Mouse (Mus musculus) urinary bladder, adult 18-20 months (tissue): ENCODE measurements around the gene Lifr.

ENCODE experiments used
- DNase-seq, 2 experiments: peaks; one replicate each; pipeline ENCODE4 v3.0.0; 2022; ENCODE audit warnings: low spot score in 2 of 2, mixed read lengths in 2 of 2

Lifr gene

DNA sequence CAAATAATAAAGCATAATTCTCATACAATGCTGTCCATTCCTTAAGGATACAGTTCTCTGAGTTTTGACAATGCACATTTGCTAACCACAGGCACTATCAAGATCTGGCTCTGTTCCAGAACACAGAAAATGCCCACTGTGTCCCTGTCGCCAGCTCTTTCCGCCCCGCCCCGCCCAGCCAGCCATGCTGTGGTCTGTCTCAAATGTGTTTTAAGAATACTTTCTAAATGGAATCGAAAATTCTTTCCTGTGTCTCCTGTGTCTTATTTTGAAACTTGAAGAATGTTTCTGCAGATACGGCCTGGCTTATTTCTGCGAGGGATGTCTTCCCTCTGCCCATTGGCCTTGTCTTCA, 64.3 kb downstream of the Lifr start:
- DNase-seq, result peak in 1 of 2 experiments; percentile 36

GRCm38 (mm10) chr15:7157658-7158057, 67.2 kb downstream of the Lifr start:
- no peak for DNase-seq

- DNase-seq, result no peak
Measured at GRCm38 (mm10) chr15:7159869-7160268, 69.5 kb downstream of the Lifr start.

- no peak for DNase-seq
Measured at GRCm38 (mm10) chr15:7160321-7160720, 69.9 kb downstream of the Lifr start.

- DNase-seq, result no peak
Measured at GRCm38 (mm10) chr15:7163851-7164250, 73.4 kb downstream of the Lifr start.

DNA sequence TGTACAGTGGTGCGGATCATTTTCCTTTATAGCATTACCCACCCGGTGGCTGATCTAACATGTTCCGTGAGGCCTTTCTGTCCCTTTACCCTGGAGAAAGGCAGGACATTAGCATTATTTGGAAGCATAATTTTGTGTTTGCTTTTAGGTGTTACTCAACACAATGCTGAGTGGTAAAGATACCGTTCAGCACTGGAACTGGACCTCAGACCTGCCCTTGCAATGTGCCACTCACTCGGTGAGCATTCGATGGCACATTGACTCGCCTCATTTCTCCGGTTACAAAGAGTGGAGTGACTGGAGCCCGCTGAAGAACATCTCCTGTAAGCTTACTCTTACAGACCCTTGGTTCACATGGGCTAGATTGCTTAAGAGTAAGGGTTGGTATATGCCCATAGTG, 76.3 kb downstream of the Lifr start:
- no peak for DNase-seq

DNA sequence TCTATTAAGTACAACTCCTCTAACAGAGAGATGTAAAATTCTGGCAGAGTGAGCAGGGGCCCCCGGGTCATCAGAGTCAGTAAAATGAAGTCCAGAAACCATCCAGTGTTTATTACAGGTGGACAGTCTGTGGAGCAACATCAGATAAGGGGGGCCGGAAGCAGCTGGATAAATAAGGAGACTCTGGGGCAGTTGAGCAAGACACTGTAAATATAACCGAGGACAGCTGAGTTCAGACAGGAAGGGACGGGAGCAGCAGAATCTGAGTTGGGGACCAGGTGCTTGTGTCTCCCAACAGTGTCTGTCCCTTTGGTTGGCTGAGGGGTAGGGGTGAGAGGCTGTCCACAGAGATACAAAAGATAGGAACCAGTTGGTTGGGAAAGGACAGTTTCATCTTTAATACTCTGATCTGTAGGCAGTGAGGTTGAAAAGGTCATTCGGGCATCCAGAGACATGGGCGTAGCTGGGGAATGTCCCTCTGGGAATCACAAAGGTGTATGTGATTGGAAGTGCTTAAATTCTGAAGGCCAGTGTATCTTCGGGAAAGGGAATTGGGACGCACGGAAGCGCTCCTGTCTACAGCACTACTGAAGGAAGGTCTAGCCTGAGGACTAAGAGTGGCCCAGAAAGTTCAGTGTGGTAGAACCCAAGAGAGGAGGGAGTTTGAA, 77.0 kb downstream of the Lifr start:
- DNase-seq, result no peak

- DNase-seq, result no peak
Measured at GRCm38 (mm10) chr15:7167906-7168532, 77.6 kb downstream of the Lifr start.

DNA sequence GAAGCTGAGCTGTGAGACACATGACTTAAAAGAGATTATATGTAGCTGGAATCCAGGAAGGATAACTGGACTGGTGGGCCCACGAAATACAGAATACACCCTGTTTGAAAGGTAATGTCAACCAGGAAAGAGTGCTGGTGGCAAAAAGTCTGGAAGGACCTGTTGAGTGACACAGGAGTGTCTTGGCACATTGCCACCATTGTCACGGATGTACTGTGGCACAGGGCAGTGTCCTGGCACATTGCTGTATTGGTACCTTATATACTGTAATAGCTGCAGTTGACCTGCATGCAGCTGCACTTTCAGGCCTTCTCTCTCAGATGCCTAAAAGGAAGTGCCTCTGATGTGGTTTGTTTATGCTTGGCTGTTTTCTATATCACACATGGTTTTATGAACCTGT, 82.5 kb downstream of the Lifr start:
- DNase-seq, result no peak

DNA sequence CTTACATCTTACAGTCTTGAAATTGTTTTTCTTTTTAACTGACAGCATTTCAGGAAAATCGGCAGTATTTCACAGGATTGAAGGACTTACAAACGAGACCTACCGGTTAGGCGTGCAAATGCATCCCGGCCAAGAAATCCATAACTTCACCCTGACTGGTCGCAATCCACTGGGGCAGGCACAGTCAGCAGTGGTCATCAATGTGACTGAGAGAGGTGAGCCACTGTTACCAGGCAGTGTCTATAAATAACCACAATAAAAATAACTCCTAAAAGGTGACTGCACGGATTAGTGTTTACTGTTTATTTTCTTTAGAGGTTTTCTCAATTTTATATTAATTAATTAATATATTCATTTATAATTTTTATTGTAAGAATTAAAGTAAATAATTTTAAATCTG, 82.9 kb downstream of the Lifr start:
- DNase-seq, result no peak

DNA sequence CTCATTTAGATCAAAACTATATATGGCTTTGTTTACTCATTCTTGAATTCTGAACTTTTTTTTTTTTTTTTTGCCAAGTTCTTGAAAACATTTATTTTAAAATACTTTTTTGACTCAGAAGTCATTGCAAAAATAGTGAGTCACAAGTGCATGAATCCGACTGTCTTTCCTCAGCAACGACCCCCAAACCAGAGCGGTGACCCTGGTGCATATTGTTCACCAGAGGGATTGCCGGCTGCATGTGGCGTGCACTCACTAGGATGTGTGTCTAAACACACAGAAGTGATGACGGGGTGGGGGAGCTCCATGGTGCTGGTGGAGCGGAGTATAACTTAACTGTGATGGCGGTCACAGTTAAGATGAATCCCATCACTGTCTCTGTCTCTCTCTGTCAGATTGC, 83.4 kb downstream of the Lifr start:
- DNase-seq, result no peak

DNA sequence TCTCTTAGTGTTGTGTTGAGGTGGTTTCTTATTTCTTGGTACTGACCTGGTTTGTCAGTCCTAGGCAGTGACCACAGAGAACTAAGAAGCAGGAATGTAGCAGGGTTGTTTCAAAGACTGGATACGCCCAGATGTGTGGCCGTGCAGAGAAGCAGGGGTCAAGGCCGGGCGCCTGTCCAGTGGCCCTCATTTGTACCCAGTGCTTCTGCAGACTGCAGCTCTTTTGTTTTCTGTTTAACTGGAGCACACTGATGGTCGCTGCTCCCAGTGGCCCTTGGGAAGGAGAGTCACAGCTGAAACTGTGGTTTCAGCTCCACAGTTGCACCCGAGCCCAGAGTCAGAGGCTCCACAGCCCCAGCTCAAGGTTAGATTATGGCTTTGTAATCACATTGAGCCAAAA, 90.2 kb downstream of the Lifr start:
- DNase-seq, result no peak

DNA sequence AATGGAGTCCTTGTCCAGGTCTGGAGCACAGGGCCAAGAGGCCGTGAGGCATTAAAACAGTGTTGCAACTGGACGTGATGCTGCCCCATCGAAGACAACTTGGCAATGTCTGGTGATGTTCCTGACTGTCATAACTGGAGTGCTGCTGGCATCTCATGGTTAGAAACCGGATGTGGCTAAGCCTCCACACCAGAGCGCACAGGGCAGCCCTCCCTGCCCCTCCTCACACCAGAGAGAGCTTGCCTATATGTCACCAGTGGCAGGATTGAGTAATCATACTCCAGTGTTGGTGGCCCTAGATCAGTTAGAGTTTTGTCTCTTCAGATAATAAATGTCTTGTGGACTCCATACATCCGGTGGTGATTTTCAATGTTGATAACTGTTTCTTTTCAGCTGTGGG, 97.3 kb downstream of the Lifr start:
- no peak for DNase-seq

GRCm38 (mm10) chr15:7189678-7190454, 99.5 kb downstream of the Lifr start:
- DNase-seq, result no peak

DNA sequence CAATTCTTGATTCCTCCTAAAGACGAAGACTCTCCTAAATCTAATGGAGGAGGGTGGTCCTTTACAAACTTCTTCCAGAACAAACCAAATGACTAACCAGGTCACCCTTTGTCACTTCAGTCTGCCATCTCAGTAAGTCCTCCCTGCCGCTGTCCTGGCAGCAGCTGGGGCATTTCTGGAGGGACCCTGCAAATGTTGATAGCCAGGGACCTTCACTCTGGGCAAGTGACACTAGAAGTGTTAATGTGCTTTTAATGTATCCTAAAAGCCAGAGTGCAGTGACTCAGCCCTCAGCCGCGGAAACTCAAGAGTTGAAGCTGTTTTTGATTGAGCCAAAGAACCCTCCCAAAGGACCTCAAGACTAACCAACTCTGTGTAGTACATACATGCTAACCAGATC, 100.7 kb downstream of the Lifr start:
- DNase-seq, result no peak

DNA sequence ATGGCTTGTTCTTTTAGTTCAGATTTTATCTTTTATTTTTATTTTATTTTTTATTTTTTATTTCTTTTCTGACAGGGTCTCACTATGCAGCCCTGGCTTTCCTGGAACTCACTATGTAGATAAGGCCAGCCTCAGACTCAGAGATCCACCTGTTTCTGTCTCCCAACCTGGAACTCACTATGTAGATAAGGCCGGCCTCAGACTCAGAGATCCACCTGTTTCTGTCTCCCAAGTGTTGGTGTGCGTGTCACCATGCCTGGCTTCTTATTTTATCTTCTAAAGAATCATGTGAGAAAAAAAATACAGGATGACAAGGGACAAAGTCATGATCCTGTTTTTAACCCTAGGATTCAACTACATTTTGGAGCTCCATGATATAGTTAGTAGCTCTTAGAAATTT, 102.2 kb downstream of the Lifr start:
- no peak for DNase-seq

GRCm38 (mm10) chr15:7194147-7194720, 103.8 kb downstream of the Lifr start:
- DNase-seq, result no peak

DNA sequence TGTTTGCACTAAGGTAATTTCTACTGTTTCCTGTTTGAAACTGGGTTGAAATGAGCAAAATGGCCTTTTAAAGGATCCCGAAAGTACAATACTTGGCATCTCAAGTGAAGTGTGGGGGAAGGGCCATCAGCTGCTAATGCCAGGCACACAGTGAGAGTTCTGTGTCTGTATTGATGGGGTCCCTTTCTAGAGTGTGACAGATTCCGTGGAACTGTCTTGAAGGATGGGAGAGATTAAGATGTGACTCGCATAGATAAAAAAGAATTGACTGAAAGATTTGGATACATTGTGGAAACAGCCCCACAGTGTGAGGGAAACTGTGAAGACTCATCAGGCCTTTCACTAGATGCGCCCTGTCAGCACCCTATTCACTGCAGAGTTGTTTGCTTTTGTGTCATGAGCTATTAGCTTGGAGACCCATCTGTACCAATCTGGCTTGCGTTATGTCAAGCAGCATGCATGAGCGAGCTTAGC, 104.4 kb downstream of the Lifr start:
- DNase-seq, result no peak

- no peak for DNase-seq
Measured at GRCm38 (mm10) chr15:7197652-7198445, 107.4 kb downstream of the Lifr start.

DNA sequence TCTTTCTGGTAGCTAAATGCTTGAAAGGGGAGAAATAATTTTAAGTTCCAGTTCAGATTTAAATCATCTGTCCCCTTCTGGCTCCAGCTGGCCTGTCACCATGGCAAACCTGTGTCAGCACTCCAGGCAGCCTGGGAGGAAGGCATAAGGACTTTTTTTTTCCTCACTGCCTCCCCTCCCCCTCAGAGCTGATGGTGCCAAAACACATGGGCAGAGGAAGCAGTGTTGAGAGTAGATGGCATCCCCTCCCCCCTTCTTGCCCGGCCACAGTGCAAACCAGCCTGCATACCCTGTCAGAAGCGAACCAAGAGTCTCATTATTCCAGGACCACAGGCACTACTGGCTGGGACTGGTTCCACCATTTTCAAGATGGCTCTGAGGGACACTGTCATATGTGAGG, 108.4 kb downstream of the Lifr start:
- DNase-seq, result no peak

DNA sequence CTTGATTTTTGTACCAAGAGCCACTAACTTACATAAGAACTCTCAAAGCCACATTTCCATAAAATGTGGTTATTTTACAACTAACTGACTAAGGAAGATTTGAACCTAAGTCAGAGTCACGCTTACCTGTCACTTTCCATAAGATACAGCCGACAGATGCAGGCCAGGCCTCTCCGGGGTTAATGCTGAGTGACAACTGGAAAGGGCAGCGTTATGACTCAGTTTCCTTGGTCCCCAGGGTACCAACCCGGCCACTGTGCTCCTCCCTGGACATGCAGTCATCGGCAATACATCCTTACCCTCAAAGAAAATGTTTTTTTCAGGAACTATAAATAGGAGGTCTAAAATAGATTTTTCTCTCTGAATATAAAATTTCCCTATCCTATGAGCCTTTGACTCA, 109.9 kb downstream of the Lifr start:
- no peak for DNase-seq
